Mouse (Mus musculus): ENCODE measurements around the gene Lrrc61.

GRCm38 (mm10) chr6:48555104-48555890 is 701 bp downstream of the Lrrc61 start:
- TF ChIP-seq CTCF (IDR thresholded peaks at IDR 0.05; ENCODE audit: control insufficient read depth, insufficient read depth, insufficient replicate concordance, low read depth, low read length) (no peak), POLR2A (IDR thresholded peaks at IDR 0.05; ENCODE audit: control insufficient read depth, low read depth, low read length) (no peak)
